Mouse (Mus musculus) liver, embryonic 15.5 days (tissue): Measurements from ENCODE around the gene Gm10309. TPM values are rescaled to one million over a fixed set of nuclear protein-coding genes. Genes with fewer than 3 reads are reported as not detected.

ENCODE experiments used
- ATAC-seq: fragments of 200-750 bp; cut with Nextera tagmentation; 2 replicates; pipeline ENCODE4 v1.8.0; 2017; ENCODE audit warnings: moderate number of reproducible peaks, mild to moderate bottlenecking, moderate library complexity; ENCODE audit not compliant: insufficient read depth
- H3K27ac ChIP-seq: fragments of 300-500 bp; sonication (generic); replicated peaks from 2 replicates; pipeline ENCODE4 v1.5.1; 2015; ENCODE audit warnings: mild to moderate bottlenecking, inconsistent platforms
- H3K27me3 ChIP-seq: fragments of 300-500 bp; sonication (generic); 2 replicates; pipeline ENCODE4 v1.6.1; 2015; ENCODE audit warnings: mild to moderate bottlenecking, inconsistent platforms
- H3K36me3 ChIP-seq: fragments of 300-500 bp; sonication (generic); replicated peaks from 2 replicates; pipeline ENCODE4 v1.6.1; 2015; ENCODE audit warnings: moderate library complexity, mild to moderate bottlenecking, inconsistent platforms
- H3K4me1 ChIP-seq: fragments of 300-500 bp; sonication (generic); replicated peaks from 2 replicates; pipeline ENCODE4 v1.6.1; 2015; ENCODE audit warnings: inconsistent platforms
- H3K4me2 ChIP-seq: fragments of 300-500 bp; sonication (generic); 2 replicates; pipeline ENCODE4 v1.6.1; 2015; ENCODE audit warnings: moderate library complexity, mild to moderate bottlenecking, inconsistent platforms
- H3K4me3 ChIP-seq: fragments of 300-500 bp; sonication (generic); replicated peaks from 2 replicates; pipeline ENCODE4 v1.5.1; 2015; ENCODE audit warnings: mild to moderate bottlenecking, inconsistent platforms
- H3K9ac ChIP-seq: fragments of 300-500 bp; sonication (generic); 2 replicates; pipeline ENCODE4 v1.6.1; 2015; ENCODE audit warnings: moderate library complexity, mild to moderate bottlenecking, inconsistent platforms
- H3K9me3 ChIP-seq: fragments of 300-500 bp; sonication (generic); replicated peaks from 2 replicates; pipeline ENCODE4 v1.6.1; 2016; ENCODE audit warnings: inconsistent platforms
- WGBS: fragments of 180-500 bp; shearing (Covaris S2); methylation state at CpG from one replicate; pipeline ENCODE4 v1.1.7; 2015; ENCODE audit warnings: mixed read lengths; ENCODE audit not compliant: insufficient replicate concordance; 5-methylcytosine and 5-hydroxymethylcytosine counted together
- polyA plus RNA-seq: library from polyadenylated mRNA; unstranded; fragments of >200 nt; fragmentation: Nextera tagmentation; extraction: Ambion mirVana; gene quantifications from 2 replicates; pipeline ENCODE4 v1.2.1, GENCODE M21; 2015

The Gm10309 gene
- polyA plus RNA-seq, 1 experiment from 2014 or later: not detected

DNA sequence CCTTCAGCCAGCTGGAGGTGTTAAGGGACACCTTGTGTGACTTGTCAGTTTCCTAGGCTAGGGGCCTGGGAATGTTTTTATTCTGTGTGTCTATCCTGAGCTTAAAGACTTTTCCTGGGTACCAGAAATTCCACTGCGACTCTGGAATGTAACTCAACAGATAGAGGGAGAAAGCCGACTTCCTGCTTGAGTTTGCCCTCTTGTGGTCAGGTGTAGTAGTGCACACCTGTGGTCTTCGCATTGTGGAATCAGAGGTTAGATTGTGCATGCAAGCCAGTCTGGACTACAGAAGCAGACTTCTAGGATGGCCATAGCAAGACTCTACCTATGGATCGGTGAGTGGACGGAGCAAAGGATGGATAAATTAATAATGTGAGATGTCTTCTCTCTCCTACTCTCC, 33.3 kb downstream of the Gm10309 start:
- no peak for ATAC-seq
- 44% methylated on average over 5 of the region's 5 CpGs for WGBS
- Histone ChIP-seq H3K9me3 (no peaks in the 10 kb centered on the region), H3K4me2 (no peak overlapping the region), H3K4me3 (no peak overlapping the region), H3K27ac (no peak overlapping the region), H3K9ac (no peak overlapping the region), H3K36me3 (no peaks in the 10 kb centered on the region), H3K27me3 (no peaks in the 10 kb centered on the region), H3K4me1 (peaks cover 7% of the 10 kb centered on the region; the same call in 1 of the 2 replicates)

- 65% methylated on average over 5 of the region's 5 CpGs for WGBS
- Histone ChIP-seq H3K9me3 (no peaks in the 10 kb centered on the region), H3K36me3 (no peaks in the 10 kb centered on the region), H3K9ac (no peak overlapping the region), H3K4me3 (no peak overlapping the region), H3K4me1 (peaks cover 12% of the 10 kb centered on the region; the same call in 1 of the 2 replicates), H3K27ac (no peak overlapping the region), H3K27me3 (no peaks in the 10 kb centered on the region), H3K4me2 (no peak overlapping the region)
- ATAC-seq: no peak
Measured at GRCm38 (mm10) chr17:86470160-86470559, 34.9 kb downstream of the Gm10309 start.

DNA sequence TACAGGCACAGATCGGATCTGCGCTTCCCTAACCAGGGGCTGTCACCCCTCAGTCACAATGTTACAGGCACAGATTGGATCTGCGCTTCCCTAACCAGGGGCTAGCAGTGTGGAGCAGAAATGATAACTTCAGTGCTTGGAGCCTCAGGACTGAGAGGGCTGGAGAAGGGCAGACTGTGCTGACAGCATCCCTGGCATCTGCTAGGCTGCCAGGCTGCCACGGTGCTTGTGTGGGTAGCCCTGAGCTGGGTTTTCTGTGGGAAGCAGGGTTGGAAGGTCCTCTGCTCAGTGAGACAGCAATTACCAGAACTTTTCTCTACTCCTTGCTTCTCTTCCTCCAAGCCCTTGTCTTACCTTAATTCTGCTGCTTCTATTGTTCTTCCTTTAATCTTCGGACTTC, 37.1 kb downstream of the Gm10309 start:
- Histone ChIP-seq H3K27ac (no peak overlapping the region), H3K4me3 (no peak overlapping the region)
- WGBS: 62% methylated on average over 5 of the region's 5 CpGs

DNA sequence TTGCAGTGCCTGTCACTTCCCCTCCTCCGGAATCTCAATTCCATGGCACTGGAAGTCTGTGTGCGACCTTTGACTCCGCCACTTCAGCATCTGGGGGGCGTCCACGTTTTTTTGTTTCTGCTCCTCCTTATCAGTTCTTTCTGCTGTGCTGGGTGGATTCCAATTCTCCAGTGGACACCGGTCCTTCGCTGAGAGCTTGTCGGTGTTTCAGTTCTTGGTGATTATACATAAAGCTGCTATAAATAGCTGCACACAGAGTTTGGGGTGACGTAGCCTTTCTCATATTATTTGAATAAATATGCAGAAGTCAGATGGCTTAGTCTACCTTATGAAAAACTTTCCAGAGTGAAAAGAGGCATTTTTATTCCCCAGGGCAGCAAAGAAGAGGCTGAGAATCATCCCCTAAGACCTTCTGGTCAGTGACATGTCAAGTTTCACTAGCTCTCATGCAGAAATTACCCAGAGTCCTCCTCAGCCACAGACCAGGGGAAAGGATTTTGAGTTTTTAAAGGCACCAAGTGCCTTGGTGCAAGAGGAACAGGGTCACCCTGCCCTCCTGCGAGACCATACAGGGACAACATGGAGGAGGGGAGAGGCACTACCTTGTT, 37.6 kb downstream of the Gm10309 start:
- Histone ChIP-seq H3K4me3 (no peak overlapping the region), H3K27ac (no peak overlapping the region), H3K9ac (no peak overlapping the region), H3K36me3 (no peaks in the 10 kb centered on the region), H3K27me3 (no peaks in the 10 kb centered on the region), H3K4me2 (no peak overlapping the region), H3K9me3 (no peaks in the 10 kb centered on the region), H3K4me1 (peaks cover 16% of the 10 kb centered on the region)
- no peak for ATAC-seq
- WGBS: 59% methylated on average over 10 of the region's 10 CpGs

More for the DNA sequence above, 37.1 kb downstream of the Gm10309 start:
- Histone ChIP-seq H3K4me2 (no peak overlapping the region), H3K27me3 (no peaks in the 10 kb centered on the region), H3K9ac (no peak overlapping the region), H3K4me1 (peaks cover 16% of the 10 kb centered on the region), H3K36me3 (no peaks in the 10 kb centered on the region), H3K9me3 (no peaks in the 10 kb centered on the region)
- no peak for ATAC-seq

GRCm38 (mm10) chr17:86466871-86467270, 38.2 kb downstream of the Gm10309 start:
- H3K27ac ChIP-seq: no peak overlapping the region
- no peaks in the 10 kb centered on the region for H3K27me3 ChIP-seq
- 37% methylated on average over 7 of the region's 7 CpGs for WGBS
- no peak overlapping the region for H3K4me3 ChIP-seq
- H3K9me3 ChIP-seq: no peaks in the 10 kb centered on the region
- H3K4me1 ChIP-seq: peaks cover 16% of the 10 kb centered on the region
- no peaks in the 10 kb centered on the region for H3K36me3 ChIP-seq
- no peak for ATAC-seq
- no peak overlapping the region for H3K4me2 ChIP-seq
- no peak overlapping the region for H3K9ac ChIP-seq

- no peak overlapping the region for H3K27ac ChIP-seq
- H3K4me1 ChIP-seq: peaks cover 16% of the 10 kb centered on the region
- 61% methylated on average over 7 of the region's 7 CpGs for WGBS
- ATAC-seq: no peak
- H3K4me3 ChIP-seq: no peak overlapping the region
- no peaks in the 10 kb centered on the region for H3K9me3 ChIP-seq
- H3K9ac ChIP-seq: no peak overlapping the region
- no peaks in the 10 kb centered on the region for H3K36me3 ChIP-seq
- no peaks in the 10 kb centered on the region for H3K27me3 ChIP-seq
- no peak overlapping the region for H3K4me2 ChIP-seq
Measured at GRCm38 (mm10) chr17:86466412-86466811, 38.6 kb downstream of the Gm10309 start.

- no peak for ATAC-seq
- H3K9ac ChIP-seq: no peak overlapping the region
- WGBS: 76% methylated on average over 13 of the region's 13 CpGs
- H3K27me3 ChIP-seq: no peaks in the 10 kb centered on the region
- H3K4me2 ChIP-seq: no peak overlapping the region
- H3K9me3 ChIP-seq: no peaks in the 10 kb centered on the region
- H3K4me1 ChIP-seq: peaks cover 16% of the 10 kb centered on the region
- no peaks in the 10 kb centered on the region for H3K36me3 ChIP-seq
- H3K4me3 ChIP-seq: no peak overlapping the region
- H3K27ac ChIP-seq: no peak overlapping the region
Measured at GRCm38 (mm10) chr17:86465865-86466264, 39.2 kb downstream of the Gm10309 start.

DNA sequence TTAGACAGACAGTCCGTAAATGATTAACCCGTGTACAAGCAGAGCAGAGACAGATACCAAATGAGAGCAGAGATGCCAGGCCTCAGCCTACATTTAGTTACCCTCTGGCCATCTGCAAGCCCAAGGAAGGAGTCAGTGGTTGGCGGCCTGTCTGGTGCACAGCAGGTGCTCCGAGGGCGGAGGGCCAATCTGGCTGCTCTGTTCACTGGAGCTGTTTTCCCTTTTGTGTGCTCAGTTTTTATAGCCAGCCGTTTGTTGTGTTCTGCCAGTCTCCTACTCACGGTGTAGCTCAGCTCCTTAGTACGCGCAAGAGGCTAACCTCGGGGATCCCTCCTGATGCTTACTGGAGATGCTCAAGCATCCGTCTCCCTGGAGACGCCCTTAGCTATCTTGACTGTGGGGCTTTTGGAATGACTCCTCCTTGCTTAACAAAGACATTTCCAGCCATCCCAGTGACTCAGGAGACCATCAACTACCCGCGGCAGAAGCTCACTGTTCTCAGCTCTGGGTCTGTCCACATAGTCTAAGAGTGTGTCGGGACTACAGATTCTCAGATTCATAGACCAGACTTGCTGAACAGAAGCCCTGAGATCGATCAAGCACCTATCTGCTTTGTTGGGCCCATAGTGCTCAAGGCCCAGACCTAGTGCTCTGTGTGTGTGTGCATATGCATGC, 40.2 kb downstream of the Gm10309 start:
- no peak overlapping the region for H3K9ac ChIP-seq
- H3K4me1 ChIP-seq: peaks cover 16% of the 10 kb centered on the region
- H3K4me3 ChIP-seq: no peak overlapping the region
- no peaks in the 10 kb centered on the region for H3K27me3 ChIP-seq
- WGBS: 65% methylated on average over 16 of the region's 16 CpGs
- H3K36me3 ChIP-seq: no peaks in the 10 kb centered on the region
- H3K9me3 ChIP-seq: no peaks in the 10 kb centered on the region
- H3K4me2 ChIP-seq: no peak overlapping the region
- ATAC-seq: peak; percentile 58; the same call in 1 of the 2 replicates
- no peak overlapping the region for H3K27ac ChIP-seq

- no peak overlapping the region for H3K4me3 ChIP-seq
- ATAC-seq: no peak
- no peak overlapping the region for H3K9ac ChIP-seq
- H3K27me3 ChIP-seq: no peaks in the 10 kb centered on the region
- no peak overlapping the region for H3K27ac ChIP-seq
- no peaks in the 10 kb centered on the region for H3K9me3 ChIP-seq
- H3K4me1 ChIP-seq: peaks cover 16% of the 10 kb centered on the region
- 57% methylated on average over 8 of the region's 8 CpGs for WGBS
- no peaks in the 10 kb centered on the region for H3K36me3 ChIP-seq
- no peak overlapping the region for H3K4me2 ChIP-seq
Measured at GRCm38 (mm10) chr17:86464197-86464596, 40.8 kb downstream of the Gm10309 start.

DNA sequence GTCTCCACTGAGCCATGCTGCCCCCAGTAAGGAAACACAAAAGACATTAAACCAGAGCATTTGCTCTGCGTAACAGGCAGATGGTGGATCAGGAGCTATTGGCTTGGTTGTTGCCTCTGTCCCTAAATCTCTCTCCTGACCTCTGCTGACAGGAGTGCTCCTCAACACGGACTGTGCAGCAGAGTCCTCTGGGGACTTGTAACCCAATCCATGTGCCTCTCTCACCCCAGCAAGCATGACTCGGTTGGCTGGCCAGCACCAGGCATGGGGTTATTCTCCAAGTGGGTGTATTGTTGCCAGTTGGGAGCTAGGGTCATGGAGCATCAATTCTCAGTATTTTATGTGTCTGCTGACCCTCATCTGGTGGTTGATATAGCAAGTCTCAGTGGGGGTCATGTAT, 41.7 kb downstream of the Gm10309 start:
- ATAC-seq: no peak

GRCm38 (mm10) chr17:86460645-86461430, 44.2 kb downstream of the Gm10309 start:
- no peak for ATAC-seq
- Histone ChIP-seq H3K36me3 (no peaks in the 10 kb centered on the region), H3K4me1 (peaks cover 6% of the 10 kb centered on the region), H3K9me3 (no peaks in the 10 kb centered on the region), H3K27me3 (no peaks in the 10 kb centered on the region), H3K4me2 (no peak overlapping the region), H3K27ac (no peak overlapping the region), H3K4me3 (no peak overlapping the region), H3K9ac (no peak overlapping the region)
- 60% methylated on average over 17 of the region's 17 CpGs for WGBS

More for the DNA sequence above, 41.7 kb downstream of the Gm10309 start:
- Histone ChIP-seq H3K4me1 (peaks cover 16% of the 10 kb centered on the region), H3K36me3 (no peaks in the 10 kb centered on the region), H3K4me2 (no peak overlapping the region), H3K27ac (no peak overlapping the region), H3K4me3 (no peak overlapping the region), H3K9ac (no peak overlapping the region), H3K27me3 (no peaks in the 10 kb centered on the region), H3K9me3 (no peaks in the 10 kb centered on the region)
- WGBS: 58% methylated on average over 3 of the region's 3 CpGs
